Mouse (Mus musculus) C2C12 (cell line): ENCODE results near the gene Zfyve1.

Source experiments
- CEBPB ChIP-seq: IDR thresholded peaks from one replicate; pipeline ENCODE4 v1.6.1; 2011; ENCODE audit warnings: low read depth, mild to moderate bottlenecking, control low read depth, moderate library complexity
- CTCF ChIP-seq: IDR thresholded peaks from one replicate; pipeline ENCODE4 v1.5.1; 2011; ENCODE audit not compliant: control insufficient read depth, insufficient read depth, insufficient read length
- FOSL1 ChIP-seq: IDR thresholded peaks from one replicate; pipeline ENCODE4 v1.8.0; 2011; ENCODE audit warnings: mild to moderate bottlenecking, low read length; ENCODE audit not compliant: poor library complexity, insufficient read depth, severe bottlenecking
- MAX ChIP-seq: IDR thresholded peaks from one replicate; pipeline ENCODE4 v1.6.1; 2011; ENCODE audit warnings: mild to moderate bottlenecking, control low read depth
- MYOD1 ChIP-seq: IDR thresholded peaks from one replicate; pipeline ENCODE4 v1.6.1; 2011; ENCODE audit warnings: low read depth; ENCODE audit not compliant: control insufficient read depth, insufficient read length
- MYOG ChIP-seq: IDR thresholded peaks from one replicate; pipeline ENCODE4 v1.6.1; 2011; ENCODE audit not compliant: control insufficient read depth, insufficient read length; ENCODE audit errors: extremely low read depth
- USF1 ChIP-seq: IDR thresholded peaks from one replicate; pipeline ENCODE4 v1.6.1; 2011; ENCODE audit warnings: low read depth, mild to moderate bottlenecking, control low read depth, moderate library complexity

GRCm38 (mm10) chr12:83643116-83643515 is 46.1 kb upstream of the Zfyve1 start:
- no peak for TF ChIP-seq CTCF
- TF ChIP-seq FOSL1, result peak; percentile 18
- no peak for TF ChIP-seq MYOD1
- TF ChIP-seq USF1, result no peak
- no peak for TF ChIP-seq MYOG
- TF ChIP-seq MAX, result no peak
- TF ChIP-seq CEBPB, result no peak
